Mouse (Mus musculus) 3T3-L1 (cell line): ENCODE measurements at regions not wholly inside any gene's neighbourhood (a gene's known extent, or its start where the extent isn't known, plus 50 kb on each side); places are given as distances from the start of the nearest gene placed in this dataset.

Experiments
- DNase-seq: peaks from one replicate; pipeline ENCODE4 v3.0.0-alpha.2; 2015; ENCODE audit warnings: low read depth, low spot score

DNA sequence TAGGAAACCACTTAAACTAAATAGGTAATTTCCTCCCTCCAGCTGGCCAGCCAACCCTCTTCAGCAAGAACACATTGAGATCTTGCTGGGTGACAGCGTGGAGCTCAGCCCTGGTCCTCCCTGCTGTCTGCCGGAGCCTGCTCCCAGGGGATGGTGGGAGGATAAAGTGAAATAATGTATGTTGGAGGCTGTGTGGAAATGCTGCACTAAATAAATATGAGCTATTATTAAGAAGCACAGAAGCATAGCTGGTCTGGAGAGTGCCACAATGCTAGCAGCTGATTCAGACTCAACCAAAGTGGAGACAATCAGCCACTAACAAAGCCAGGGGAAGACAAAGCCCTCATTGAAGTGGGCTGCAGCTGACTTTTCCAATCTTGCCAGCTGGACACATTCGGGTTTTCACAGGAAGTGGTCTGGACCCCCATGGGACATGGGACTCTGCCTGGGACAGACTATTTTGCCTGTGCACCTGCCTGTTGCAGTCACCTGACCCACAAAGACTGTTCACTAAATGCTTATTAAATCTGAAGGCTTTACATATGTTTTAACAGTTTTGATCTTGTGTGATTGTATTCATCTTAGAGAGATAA lies 248.3 kb downstream of the Emp1 start:
- DNase-seq: no peak

DNA sequence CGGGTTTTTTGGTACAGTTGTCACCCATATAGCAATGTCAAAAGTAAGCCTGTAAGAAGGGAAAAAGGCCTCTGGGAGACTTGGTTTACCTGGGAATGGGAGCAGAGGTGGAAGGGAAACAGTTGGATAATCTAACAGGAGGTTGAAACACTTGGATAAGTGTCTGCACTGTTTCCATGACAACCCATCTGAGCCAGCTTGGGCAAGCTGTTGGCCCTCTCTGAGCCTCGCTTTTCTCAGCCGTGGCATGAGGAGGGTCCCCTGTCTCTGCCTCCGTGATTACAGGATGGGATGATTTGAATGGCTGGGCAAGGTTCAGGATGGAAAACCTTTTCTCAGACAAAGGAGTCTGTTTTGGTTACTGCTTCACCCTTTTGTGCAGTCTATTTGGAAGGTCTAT lies 265.6 kb downstream of the Emp1 start:
- no peak for DNase-seq

- DNase-seq: no peak
These were observed 266.9 kb downstream of the Emp1 start for GRCm38 (mm10) chr6:135629236-135629635.

- DNase-seq: no peak
These were observed 270.3 kb downstream of the Emp1 start for GRCm38 (mm10) chr6:135632671-135633070.

DNA sequence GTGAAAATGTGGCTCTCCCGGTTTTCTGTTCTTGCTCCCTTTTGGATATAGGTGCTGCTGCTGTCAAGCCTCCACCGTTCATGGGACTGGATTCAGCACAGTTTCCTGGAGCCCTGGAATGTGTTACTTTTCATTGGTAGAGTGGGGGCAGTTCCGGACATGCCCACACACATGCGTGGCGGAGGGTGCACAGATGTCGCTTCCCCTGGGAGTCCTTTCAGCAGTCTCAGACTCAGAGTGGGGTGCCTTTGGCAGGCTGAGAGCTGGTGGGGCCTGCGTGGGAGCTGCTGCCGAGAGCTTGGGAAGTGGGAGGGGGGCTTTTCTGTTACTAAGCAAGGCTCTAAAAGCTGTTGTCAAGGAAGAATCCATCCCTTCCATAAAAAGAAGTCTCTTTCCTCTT lies 274.3 kb downstream of the Emp1 start:
- no peak for DNase-seq

DNA sequence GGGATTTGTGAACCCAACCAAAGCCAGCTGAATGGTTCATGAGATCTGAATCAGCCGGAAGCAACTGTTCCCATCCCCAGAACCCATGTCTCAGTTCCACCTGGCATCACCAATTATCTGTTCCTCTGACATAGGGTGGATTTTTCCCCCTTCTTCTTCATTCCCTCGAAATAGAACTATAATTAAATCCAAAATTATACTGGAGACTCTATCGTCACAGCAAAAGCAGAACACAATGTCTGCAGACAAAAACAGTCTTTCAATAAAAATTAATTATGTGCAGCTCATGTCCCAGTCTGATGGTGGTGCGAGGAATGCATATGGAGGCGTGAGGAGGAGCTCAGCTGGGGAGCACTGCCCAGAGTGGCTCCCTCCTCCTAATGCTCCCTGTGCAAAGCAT lies 280.4 kb downstream of the Emp1 start:
- no peak for DNase-seq

DNA sequence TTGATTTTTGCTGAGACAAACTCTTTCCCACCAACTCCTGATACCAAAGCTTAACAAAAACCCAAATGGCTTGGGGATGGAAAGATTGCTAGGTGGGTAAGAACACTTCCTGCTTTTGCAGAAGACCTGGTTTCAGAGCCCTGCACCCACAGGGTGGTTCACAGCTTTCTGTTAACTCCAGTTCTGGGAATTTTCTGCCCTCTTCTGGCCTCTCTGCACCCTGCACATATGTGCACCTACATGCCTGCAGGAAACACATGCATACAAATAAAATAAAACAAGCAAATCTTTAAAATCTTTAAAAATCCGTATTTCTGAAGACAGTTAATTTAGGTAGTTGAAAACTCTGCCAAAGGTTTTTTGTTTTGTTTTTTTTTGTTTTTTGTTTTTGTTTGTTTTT lies 283.8 kb downstream of the Emp1 start:
- peak; percentile 15 for DNase-seq

- DNase-seq: no peak
These were observed 290.7 kb downstream of the Emp1 start for GRCm38 (mm10) chr6:135653002-135653401.

DNA sequence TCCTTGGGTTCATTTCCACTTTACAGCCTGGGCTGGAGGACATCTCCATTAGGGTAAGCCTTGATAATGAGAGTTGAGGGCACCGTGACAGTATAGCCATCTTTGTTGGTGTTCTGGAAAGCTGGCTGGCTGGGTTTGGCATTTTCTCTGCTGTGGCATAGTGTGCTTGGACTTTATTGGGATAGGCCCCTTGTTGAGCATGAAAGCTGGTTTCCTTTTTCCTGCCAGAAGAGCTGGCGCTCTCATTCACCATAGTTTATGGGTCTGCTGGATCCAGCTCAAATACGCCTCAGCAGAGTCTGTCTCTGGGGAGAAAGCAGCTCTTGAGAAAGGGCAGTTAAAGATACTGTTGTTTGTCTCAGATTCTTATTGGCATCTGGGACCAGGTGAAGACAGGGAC lies 300.0 kb downstream of the Emp1 start:
- no peak for DNase-seq

GRCm38 (mm10) chr6:135662801-135663537 lies 300.6 kb downstream of the Emp1 start:
- DNase-seq: no peak
